Mouse (Mus musculus): Measurements from ENCODE around the gene Tmtc2. TPM values are rescaled to one million over a fixed set of nuclear protein-coding genes. Genes with fewer than 3 reads are reported as not detected.

Gene Tmtc2
- polyA plus RNA-seq, 1 experiment from 2014 or later = 8.1 TPM

- ATAC-seq (ENCODE audit: low read depth) = peak; percentile 74
- no peaks in the 10 kb centered on the region for H3K36me3 ChIP-seq (ENCODE audit: control insufficient read depth, insufficient read depth, low read length)
- whole genome bisulfite sequencing = 56% methylated on average over 5 of the region's 5 CpGs
- H3K4me1 ChIP-seq (replicated peaks; ENCODE audit: control insufficient read depth, insufficient read depth, low read length) = no peaks in the 10 kb centered on the region
- no peak overlapping the region for H3K4me3 ChIP-seq (ENCODE audit: low read length)
- no peak overlapping the region for H3K27ac ChIP-seq (ENCODE audit: low read length)
- no peaks in the 10 kb centered on the region for H3K27me3 ChIP-seq (ENCODE audit: control insufficient read depth, insufficient read depth, low read depth, low read length)
- no peak overlapping the region for H3K9ac ChIP-seq (ENCODE audit: low read length)
- H3K4me2 ChIP-seq (ENCODE audit: low read depth, low read length) = no peak overlapping the region
- no peaks in the 10 kb centered on the region for H3K9me3 ChIP-seq (ENCODE audit: control insufficient read depth, low read length)
Measured at GRCm38 (mm10) chr10:105168443-105169102, 405.7 kb downstream of the Tmtc2 start.

- no peak overlapping the region for H3K27ac ChIP-seq (ENCODE audit: low read length)
- H3K4me2 ChIP-seq (ENCODE audit: low read depth, low read length) = no peak overlapping the region
- no peak overlapping the region for H3K9ac ChIP-seq (ENCODE audit: low read length)
- H3K4me3 ChIP-seq (ENCODE audit: low read length) = no peak overlapping the region
- ATAC-seq (ENCODE audit: low read depth) = no peak
- H3K36me3 ChIP-seq (ENCODE audit: control insufficient read depth, insufficient read depth, low read length) = no peaks in the 10 kb centered on the region
- H3K4me1 ChIP-seq (replicated peaks; ENCODE audit: control insufficient read depth, insufficient read depth, low read length) = no peaks in the 10 kb centered on the region
- 72% methylated on average over 5 of the region's 5 CpGs for WGBS
- H3K27me3 ChIP-seq (ENCODE audit: control insufficient read depth, insufficient read depth, low read depth, low read length) = no peaks in the 10 kb centered on the region
- H3K9me3 ChIP-seq (ENCODE audit: control insufficient read depth, low read length) = no peaks in the 10 kb centered on the region
Measured at GRCm38 (mm10) chr10:105165291-105165690, 409.0 kb downstream of the Tmtc2 start.

- Histone ChIP-seq H3K9ac (ENCODE audit: low read length) (no peak overlapping the region), H3K4me3 (ENCODE audit: low read length) (no peak overlapping the region), H3K4me1 (replicated peaks; ENCODE audit: control insufficient read depth, insufficient read depth, low read length) (no peaks in the 10 kb centered on the region), H3K4me2 (ENCODE audit: low read depth, low read length) (no peak overlapping the region), H3K9me3 (ENCODE audit: control insufficient read depth, low read length) (no peaks in the 10 kb centered on the region), H3K27me3 (ENCODE audit: control insufficient read depth, insufficient read depth, low read depth, low read length) (no peaks in the 10 kb centered on the region), H3K27ac (ENCODE audit: low read length) (no peak overlapping the region), H3K36me3 (ENCODE audit: control insufficient read depth, insufficient read depth, low read length) (no peaks in the 10 kb centered on the region)
- no peak for ATAC-seq (ENCODE audit: low read depth)
Measured at GRCm38 (mm10) chr10:105153789-105154188, 420.5 kb downstream of the Tmtc2 start.

GRCm38 (mm10) chr10:105144382-105144781 lies 429.9 kb downstream of the Tmtc2 start:
- H3K27me3 ChIP-seq (ENCODE audit: control insufficient read depth, insufficient read depth, low read depth, low read length) = no peaks in the 10 kb centered on the region
- H3K36me3 ChIP-seq (ENCODE audit: control insufficient read depth, insufficient read depth, low read length) = no peaks in the 10 kb centered on the region
- H3K4me2 ChIP-seq (ENCODE audit: low read depth, low read length) = no peak overlapping the region
- 48% methylated on average over 4 of the region's 4 CpGs for WGBS
- no peak overlapping the region for H3K9ac ChIP-seq (ENCODE audit: low read length)
- no peak overlapping the region for H3K27ac ChIP-seq (ENCODE audit: low read length)
- peak; percentile 28; the same call in 1 of the 2 replicates for ATAC-seq (ENCODE audit: low read depth)
- H3K4me3 ChIP-seq (ENCODE audit: low read length) = no peak overlapping the region
- no peaks in the 10 kb centered on the region for H3K9me3 ChIP-seq (ENCODE audit: control insufficient read depth, low read length)
- H3K4me1 ChIP-seq (replicated peaks; ENCODE audit: control insufficient read depth, insufficient read depth, low read length) = no peaks in the 10 kb centered on the region

GRCm38 (mm10) chr10:105142201-105142600 lies 432.1 kb downstream of the Tmtc2 start:
- H3K4me2 ChIP-seq (ENCODE audit: low read depth, low read length) = no peak overlapping the region
- WGBS = 62% methylated on average over 3 of the region's 3 CpGs
- no peaks in the 10 kb centered on the region for H3K9me3 ChIP-seq (ENCODE audit: control insufficient read depth, low read length)
- H3K27me3 ChIP-seq (ENCODE audit: control insufficient read depth, insufficient read depth, low read depth, low read length) = no peaks in the 10 kb centered on the region
- H3K4me1 ChIP-seq (replicated peaks; ENCODE audit: control insufficient read depth, insufficient read depth, low read length) = no peaks in the 10 kb centered on the region
- no peak overlapping the region for H3K9ac ChIP-seq (ENCODE audit: low read length)
- no peak for ATAC-seq (ENCODE audit: low read depth)
- no peak overlapping the region for H3K27ac ChIP-seq (ENCODE audit: low read length)
- H3K36me3 ChIP-seq (ENCODE audit: control insufficient read depth, insufficient read depth, low read length) = no peaks in the 10 kb centered on the region
- no peak overlapping the region for H3K4me3 ChIP-seq (ENCODE audit: low read length)

All from lung, embryonic 16.5 days (tissue).